13 mouse cellular contexts compared by ENCODE assay signal in genomic region chr10:29897780-29898363, GRCm38 (mm10).
A peak's percentile ranks its signal among the peaks of the same experiment; 100 is the strongest.
DNase-seq lines count a peak whose midpoint lies in the region; ATAC-seq and TF ChIP-seq lines count a peak whose summit lies in the region.
"Had no signal": no experiment of that assay in that cellular context is flagged by ENCODE, and none has a peak within 500 bp of the region (broad histone marks: within the 10 kb centered on the region; RNA-seq: fewer than 3 reads in every experiment).

No protein-coding gene starts in this region.

- TF ChIP-seq EP300 in heart, adult 2 months (IDR thresholded peaks at IDR 0.05; ENCODE audit: insufficient read depth, low read depth, low read length): no peak

- peak; percentile 0 for DNase-seq in cerebellum, adult 9-10 months
- DNase-seq in brain, embryonic 14.5 days (ENCODE audit: low read depth): peak; percentile 40
- DNase-seq in frontal cortex, postnatal 10 days (ENCODE audit: low spot score in 2 of 2): peak; percentile 17 to 46
- DNase-seq in limb, embryonic 10.5 days (ENCODE audit: low spot score): no peak
- DNase-seq in urinary bladder, postnatal 36 days (ENCODE audit: low spot score in 2 of 2): no peak
- DNase-seq in heart, adult 2 months: no peak
- no peak for DNase-seq in thymus, postnatal 14 days
- DNase-seq: cerebellum, adult 18-20 months; gastrocnemius, postnatal 25 days; heart, postnatal 4 days had no signal

- no peak for TF ChIP-seq CTCF in brain, embryonic 14.5 days (IDR thresholded peaks at IDR 0.05; ENCODE audit: borderline replicate concordance, extremely low read depth, insufficient read depth, insufficient read length)
- no peak for TF ChIP-seq CTCF in heart, adult 2 months (IDR thresholded peaks at IDR 0.05)

- 0 out of 2 replicates have a peak overlapping the region, but pooled peaks have one; percentile 39 for H3K27ac ChIP-seq in limb, embryonic 10.5 days
- no peak overlapping the region for H3K27ac ChIP-seq in heart, adult 2 months
- H3K27ac ChIP-seq: left cerebral cortex, adult 2 months; neural tube, embryonic 12.5 days had no signal

- no peaks in the 10 kb centered on the region for H3K9me3 ChIP-seq in limb, embryonic 10.5 days (replicated peaks)
- H3K9me3 ChIP-seq: neural tube, embryonic 12.5 days had no signal

- H3K9ac ChIP-seq in heart, adult 2 months (ENCODE audit: low read depth, low read length): no peak overlapping the region
- H3K9ac ChIP-seq: neural tube, embryonic 12.5 days had no signal

- peaks cover 13% of the 10 kb centered on the region for H3K4me1 ChIP-seq in limb, embryonic 10.5 days
- no peaks in the 10 kb centered on the region for H3K4me1 ChIP-seq in heart, adult 2 months (ENCODE audit: control insufficient read depth, insufficient read depth, low read length)
- H3K4me1 ChIP-seq: neural tube, embryonic 12.5 days had no signal

- no peaks in the 10 kb centered on the region for H3K79me2 ChIP-seq in heart, adult 2 months (replicated peaks; ENCODE audit: control insufficient read depth, insufficient read depth, low read length)

- no peak for ATAC-seq in cerebellum, adult (ENCODE audit: insufficient number of reproducible peaks, low FRiP score, low TSS enrichment)

- TF ChIP-seq POLR2A in brain, embryonic 14.5 days (IDR thresholded peaks at IDR 0.05; ENCODE audit: borderline replicate concordance, extremely low read depth, insufficient read depth, insufficient read length, poor library complexity, severe bottlenecking): no peak
- no peak for TF ChIP-seq POLR2A in heart, adult 2 months (IDR thresholded peaks at IDR 0.05; ENCODE audit: insufficient read depth, low read depth, low read length)

- H3K27me3 ChIP-seq in limb, embryonic 10.5 days (ENCODE audit: low read depth, poor library complexity, severe bottlenecking): no peaks in the 10 kb centered on the region
- no peaks in the 10 kb centered on the region for H3K27me3 ChIP-seq in heart, adult 2 months (ENCODE audit: control insufficient read depth, insufficient read depth, low read length)
- H3K27me3 ChIP-seq: neural tube, embryonic 12.5 days had no signal

- intact Hi-C loops in heart, adult 2 months (cut with DNase I): no loop called here

- WGBS in limb, embryonic 10.5 days: 67% methylated on average over 1 of the region's 1 CpGs
- WGBS in heart, adult 2 months: 65% methylated on average over 1 of the region's 1 CpGs

- H3K4me3 ChIP-seq in limb, embryonic 10.5 days: no peak overlapping the region
- no peak overlapping the region for H3K4me3 ChIP-seq in heart, adult 2 months
- H3K4me3 ChIP-seq: left cerebral cortex, adult 2 months; neural tube, embryonic 12.5 days had no signal

- H3K36me3 ChIP-seq in limb, embryonic 10.5 days: no peaks in the 10 kb centered on the region
- H3K36me3 ChIP-seq in heart, adult 2 months (ENCODE audit: control insufficient read depth, insufficient read depth, low read length): no peaks in the 10 kb centered on the region
- H3K36me3 ChIP-seq: neural tube, embryonic 12.5 days had no signal

Comparison
In these comparisons a context has a peak if more than half of its experiments do, and no peak if none do; other contexts are left out.
1. DNase-seq: peak in cerebellum, adult 9-10 months (single experiment), brain, embryonic 14.5 days (single experiment) and frontal cortex, postnatal 10 days (2 of 2); none in limb, embryonic 10.5 days (single experiment), urinary bladder, postnatal 36 days (0 of 2), heart, adult 2 months (0 of 2) and thymus, postnatal 14 days (single experiment).